Mouse (Mus musculus): Measurements from ENCODE around the gene Col5a1.

Col5a1 gene

GRCm38 (mm10) chr2:27886148-27886551, at the start of gene Col5a1:
Gene Col5a1 (plus strand): TSS chr2:27886425.
- no peak for DNase-seq

- DNase-seq: no peak
Observed at GRCm38 (mm10) chr2:27838112-27838511, 48.1 kb upstream of the Col5a1 start.

- no peak for DNase-seq
Observed at GRCm38 (mm10) chr2:27840890-27841289, 45.3 kb upstream of the Col5a1 start.

GRCm38 (mm10) chr2:27842893-27843292, 43.3 kb upstream of the Col5a1 start:
- DNase-seq: no peak

GRCm38 (mm10) chr2:27844885-27845284, 41.3 kb upstream of the Col5a1 start:
- no peak for DNase-seq

- DNase-seq: no peak
Observed at GRCm38 (mm10) chr2:27847001-27847400, 39.2 kb upstream of the Col5a1 start.

GRCm38 (mm10) chr2:27847851-27848435, 38.3 kb upstream of the Col5a1 start:
- no peak for DNase-seq

GRCm38 (mm10) chr2:27848466-27848865, 37.8 kb upstream of the Col5a1 start:
- no peak for DNase-seq

- DNase-seq: no peak
Observed at GRCm38 (mm10) chr2:27858348-27858903, 27.8 kb upstream of the Col5a1 start.

GRCm38 (mm10) chr2:27861576-27862238, 24.5 kb upstream of the Col5a1 start:
- DNase-seq: no peak

- no peak for DNase-seq
Observed at GRCm38 (mm10) chr2:27864491-27865365, 21.5 kb upstream of the Col5a1 start.

- DNase-seq: no peak
Observed at GRCm38 (mm10) chr2:27870586-27870985, 15.6 kb upstream of the Col5a1 start.

GRCm38 (mm10) chr2:27871056-27871455, 15.2 kb upstream of the Col5a1 start:
- no peak for DNase-seq

GRCm38 (mm10) chr2:27872276-27872675, 13.9 kb upstream of the Col5a1 start:
- peak; percentile 9 for DNase-seq

- no peak for DNase-seq
Observed at GRCm38 (mm10) chr2:27873030-27873429, 13.2 kb upstream of the Col5a1 start.

- DNase-seq: no peak
Observed at GRCm38 (mm10) chr2:27874596-27874995, 11.6 kb upstream of the Col5a1 start.

- DNase-seq: no peak
Observed at GRCm38 (mm10) chr2:27875231-27875630, 11.0 kb upstream of the Col5a1 start.

GRCm38 (mm10) chr2:27875786-27876185, 10.4 kb upstream of the Col5a1 start:
- DNase-seq: no peak

- no peak for DNase-seq
Observed at GRCm38 (mm10) chr2:27876724-27877504, 9.3 kb upstream of the Col5a1 start.

- DNase-seq: no peak
Observed at GRCm38 (mm10) chr2:27878066-27878465, 8.2 kb upstream of the Col5a1 start.

- DNase-seq: no peak
Observed at GRCm38 (mm10) chr2:27883276-27883675, 2.9 kb upstream of the Col5a1 start.

- no peak for DNase-seq
Observed at GRCm38 (mm10) chr2:27885456-27886147, 623 bp upstream of the Col5a1 start.
